Mouse (Mus musculus) kidney, adult 11 months (tissue): ENCODE results near the gene Cnnm2.

ENCODE experiments used
- DNase-seq: peaks from one replicate; pipeline ENCODE4 v3.0.0; 2022

The Cnnm2 gene

GRCm38 (mm10) chr19:46799903-46800583 is 38.6 kb downstream of the Cnnm2 start:
- DNase-seq: no peak

- no peak for DNase-seq
These were observed 40.1 kb downstream of the Cnnm2 start for GRCm38 (mm10) chr19:46801492-46801891.

- DNase-seq: no peak
These were observed 40.9 kb downstream of the Cnnm2 start for GRCm38 (mm10) chr19:46802306-46802705.

GRCm38 (mm10) chr19:46803732-46804131 is 42.3 kb downstream of the Cnnm2 start:
- DNase-seq: no peak

- DNase-seq: no peak
These were observed 43.4 kb downstream of the Cnnm2 start for GRCm38 (mm10) chr19:46804751-46805150.

- no peak for DNase-seq
These were observed 44.7 kb downstream of the Cnnm2 start for GRCm38 (mm10) chr19:46805933-46806688.

- no peak for DNase-seq
These were observed 46.9 kb downstream of the Cnnm2 start for GRCm38 (mm10) chr19:46808261-46808660.

GRCm38 (mm10) chr19:46809031-46809430 is 47.6 kb downstream of the Cnnm2 start:
- DNase-seq: no peak

- DNase-seq: no peak
These were observed 57.9 kb downstream of the Cnnm2 start for GRCm38 (mm10) chr19:46819276-46819675.

- DNase-seq: no peak
These were observed 61.1 kb downstream of the Cnnm2 start for GRCm38 (mm10) chr19:46822491-46822890.

GRCm38 (mm10) chr19:46823759-46824158 is 62.4 kb downstream of the Cnnm2 start:
- no peak for DNase-seq

- peak; percentile 44 for DNase-seq
These were observed 63.5 kb downstream of the Cnnm2 start for GRCm38 (mm10) chr19:46824867-46825266.

GRCm38 (mm10) chr19:46827654-46828165 is 66.3 kb downstream of the Cnnm2 start:
- DNase-seq: peak; percentile 36

- DNase-seq: no peak
These were observed 67.6 kb downstream of the Cnnm2 start for GRCm38 (mm10) chr19:46828961-46829360.

- DNase-seq: no peak
These were observed 70.0 kb downstream of the Cnnm2 start for GRCm38 (mm10) chr19:46831381-46831780.

- DNase-seq: no peak
These were observed 72.9 kb downstream of the Cnnm2 start for GRCm38 (mm10) chr19:46834301-46834700.

- no peak for DNase-seq
These were observed 73.9 kb downstream of the Cnnm2 start for GRCm38 (mm10) chr19:46835339-46835738.

GRCm38 (mm10) chr19:46836085-46836484 is 74.7 kb downstream of the Cnnm2 start:
- DNase-seq: no peak

GRCm38 (mm10) chr19:46837290-46838079 is 76.1 kb downstream of the Cnnm2 start:
- no peak for DNase-seq

GRCm38 (mm10) chr19:46841016-46841415 is 79.6 kb downstream of the Cnnm2 start:
- DNase-seq: no peak

- no peak for DNase-seq
These were observed 81.6 kb downstream of the Cnnm2 start for GRCm38 (mm10) chr19:46843030-46843429.

- no peak for DNase-seq
These were observed 84.7 kb downstream of the Cnnm2 start for GRCm38 (mm10) chr19:46846056-46846455.

GRCm38 (mm10) chr19:46846459-46846858 is 85.1 kb downstream of the Cnnm2 start:
- no peak for DNase-seq
